Mouse (Mus musculus) ovary, postnatal 10 days (tissue): ENCODE measurements at regions not wholly inside any gene's neighbourhood (a gene's known extent, or its start where the extent isn't known, plus 50 kb on each side); places are given as distances from the start of the nearest gene placed in this dataset.
"Not testable (repeated sequence)": the region's sequence is repeated elsewhere in the genome, so short reads cannot be mapped to it uniquely, and the experiment has no call there.

Experiments
- DNase-seq: peaks from one replicate; pipeline ENCODE4 v3.0.0; 2022; ENCODE audit warnings: low spot score

GRCm38 (mm10) chr5:149815879-149816278 is 137.8 kb downstream of the B3glct start:
- DNase-seq = peak; percentile 20

- DNase-seq = no peak
Observed at GRCm38 (mm10) chr5:149818812-149819211, 140.8 kb downstream of the B3glct start.

- no peak for DNase-seq
Observed at GRCm38 (mm10) chr5:149823821-149824220, 145.8 kb downstream of the B3glct start.

GRCm38 (mm10) chr5:149827599-149827998 is 149.6 kb downstream of the B3glct start:
- DNase-seq = no peak

- DNase-seq = peak; percentile 35
Observed at GRCm38 (mm10) chr5:149831122-149831861, 153.3 kb downstream of the B3glct start.

- DNase-seq = no peak
Observed at GRCm38 (mm10) chr5:149837379-149837778, 159.3 kb downstream of the B3glct start.

GRCm38 (mm10) chr5:149842491-149842890 is 164.5 kb downstream of the B3glct start:
- DNase-seq = no peak

- no peak for DNase-seq
Observed at GRCm38 (mm10) chr5:149843310-149843709, 165.3 kb downstream of the B3glct start.

- no peak for DNase-seq
Observed at GRCm38 (mm10) chr5:149845256-149845655, 167.2 kb downstream of the B3glct start.

GRCm38 (mm10) chr5:149848465-149848864 is 170.0 kb upstream of the Rxfp2 start:
- no peak for DNase-seq

- DNase-seq = peak; percentile 55
Observed at GRCm38 (mm10) chr5:149851011-149851410, 167.5 kb upstream of the Rxfp2 start.

- no peak for DNase-seq
Observed at GRCm38 (mm10) chr5:149852516-149852915, 166.0 kb upstream of the Rxfp2 start.

- no peak for DNase-seq
Observed at GRCm38 (mm10) chr5:149856101-149856500, 162.4 kb upstream of the Rxfp2 start.

GRCm38 (mm10) chr5:149857019-149857418 is 161.5 kb upstream of the Rxfp2 start:
- no peak for DNase-seq

GRCm38 (mm10) chr5:149861489-149861962 is 156.9 kb upstream of the Rxfp2 start:
- DNase-seq = no peak

- no peak for DNase-seq
Observed at GRCm38 (mm10) chr5:149867926-149868325, 150.5 kb upstream of the Rxfp2 start.

- no peak for DNase-seq
Observed at GRCm38 (mm10) chr5:149869441-149869840, 149.0 kb upstream of the Rxfp2 start.

GRCm38 (mm10) chr5:149870596-149870995 is 147.9 kb upstream of the Rxfp2 start:
- DNase-seq = no peak

GRCm38 (mm10) chr5:149871521-149871920 is 147.0 kb upstream of the Rxfp2 start:
- no peak for DNase-seq

- no peak for DNase-seq
Observed at GRCm38 (mm10) chr5:149873482-149874002, 144.9 kb upstream of the Rxfp2 start.

- DNase-seq = no peak
Observed at GRCm38 (mm10) chr5:149874342-149874741, 144.1 kb upstream of the Rxfp2 start.

- not testable (repeated sequence) for DNase-seq
Observed at GRCm38 (mm10) chr5:149892453-149892852, 126.0 kb upstream of the Rxfp2 start.

- DNase-seq = no peak
Observed at GRCm38 (mm10) chr5:149906927-149907326, 111.5 kb upstream of the Rxfp2 start.
